Mouse (Mus musculus): ENCODE data around the gene Igfbpl1.

DNA sequence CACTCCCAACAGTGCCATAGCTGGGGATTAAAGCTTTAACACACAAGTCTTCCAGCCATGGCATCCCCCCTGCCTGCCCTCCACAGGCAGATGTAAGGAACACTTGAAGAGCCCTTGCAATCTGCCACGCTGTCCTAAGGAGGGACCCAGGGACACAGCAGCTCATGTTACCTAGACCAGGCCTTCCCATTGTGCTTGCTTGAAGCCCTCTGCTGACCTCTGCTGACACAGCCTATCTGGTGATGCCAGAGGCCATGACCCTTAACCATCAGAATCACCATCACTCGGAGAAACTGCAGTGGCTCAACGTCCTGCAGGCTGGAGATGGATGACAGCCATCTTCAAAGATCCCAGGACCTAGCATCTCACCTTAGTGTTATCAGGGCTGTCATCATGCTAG is 4.7 kb downstream of the Igfbpl1 start:
- no peak for TF ChIP-seq CTCF (IDR thresholded peaks at IDR 0.05)
- no peak for TF ChIP-seq POLR2A (IDR thresholded peaks at IDR 0.05; ENCODE audit: insufficient read depth, low read depth, low read length)
- TF ChIP-seq EP300 (IDR thresholded peaks at IDR 0.05; ENCODE audit: insufficient read depth, low read depth, low read length), result no peak
